Mouse (Mus musculus): ENCODE data around the gene Atp6v1e1.
"Not testable (repeated sequence)": the region's sequence is repeated elsewhere in the genome, so short reads cannot be mapped to it uniquely, and the experiment has no call there.

The Atp6v1e1 gene

DNA sequence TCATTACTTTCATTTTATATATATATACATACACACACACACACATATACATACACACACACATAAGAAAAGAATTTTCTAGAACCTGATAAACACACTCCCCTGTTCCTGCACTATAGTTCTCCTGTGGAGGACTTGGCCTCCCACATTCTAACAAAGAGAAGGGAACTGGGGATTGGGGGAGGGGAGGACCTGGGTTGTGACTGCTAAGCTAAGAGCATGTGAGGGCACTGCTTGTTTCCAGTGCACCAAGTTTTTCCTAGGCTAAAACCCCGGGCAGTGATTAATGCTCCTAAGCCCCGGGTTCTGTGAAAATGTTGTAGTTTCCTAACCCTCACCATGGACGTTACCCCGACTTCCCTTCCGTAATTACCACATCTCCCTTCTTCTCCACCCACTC is 2.4 kb downstream of the Atp6v1e1 start:
- DNase-seq (ENCODE audit: low spot score) = no peak

DNA sequence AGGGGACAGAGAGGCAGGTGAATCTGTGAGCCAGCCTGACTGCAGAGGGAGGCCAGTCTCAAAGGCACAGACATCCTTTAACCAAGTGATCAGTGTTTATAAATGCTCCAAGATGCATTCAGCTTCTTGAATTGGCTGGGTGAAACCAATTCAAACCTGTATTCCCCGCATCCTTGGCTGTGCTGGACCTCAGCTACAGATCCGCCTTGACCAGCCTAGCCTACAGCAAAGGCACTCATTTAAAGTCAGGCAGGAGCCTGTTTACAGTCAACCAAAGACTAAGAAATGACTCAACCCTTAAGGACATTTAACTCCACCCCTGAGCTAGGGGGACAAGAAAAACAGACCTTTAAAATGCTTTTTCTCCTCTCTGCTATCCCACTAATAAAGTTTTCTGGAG is 3.3 kb downstream of the Atp6v1e1 start:
- no peak for DNase-seq (ENCODE audit: low spot score)

DNA sequence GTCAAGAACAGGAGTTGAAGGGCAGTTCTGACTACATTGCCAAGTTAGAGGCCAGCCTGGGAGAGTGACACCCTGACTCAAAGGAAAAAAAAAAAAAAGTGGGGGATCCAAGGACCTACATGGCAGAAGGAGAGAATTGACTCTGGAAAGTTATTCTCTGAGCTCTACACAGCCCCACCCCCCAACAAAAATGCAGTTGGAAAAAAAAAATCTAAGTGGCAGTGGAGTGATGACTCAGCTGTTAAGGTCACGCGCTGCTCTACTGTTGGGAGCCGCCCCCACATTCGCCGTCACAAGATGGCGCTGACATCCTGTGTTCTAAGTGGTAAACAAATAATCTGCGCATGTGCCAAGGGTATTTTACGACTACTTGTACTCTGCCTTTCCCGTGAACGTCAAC is 10.6 kb downstream of the Atp6v1e1 start:
- DNase-seq (ENCODE audit: low spot score) = not testable (repeated sequence)

DNA sequence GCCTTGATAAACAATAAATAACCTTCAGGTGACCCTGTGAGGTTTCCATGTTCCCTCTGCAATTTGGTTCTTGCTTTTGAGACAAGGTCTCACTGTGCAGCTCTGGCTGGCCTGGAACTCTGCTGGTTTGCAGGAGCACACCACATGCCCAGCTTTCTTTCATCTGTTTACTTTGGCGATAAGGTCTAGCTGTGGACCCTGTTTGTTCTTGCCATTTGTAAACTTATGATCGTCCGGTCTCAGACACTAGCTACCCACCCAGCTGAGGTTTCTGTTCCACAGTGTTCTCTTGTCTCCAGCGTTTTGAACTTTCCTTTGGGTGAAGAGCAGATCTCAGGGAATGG is 14.9 kb downstream of the Atp6v1e1 start:
- no peak for DNase-seq (ENCODE audit: low spot score)

DNA sequence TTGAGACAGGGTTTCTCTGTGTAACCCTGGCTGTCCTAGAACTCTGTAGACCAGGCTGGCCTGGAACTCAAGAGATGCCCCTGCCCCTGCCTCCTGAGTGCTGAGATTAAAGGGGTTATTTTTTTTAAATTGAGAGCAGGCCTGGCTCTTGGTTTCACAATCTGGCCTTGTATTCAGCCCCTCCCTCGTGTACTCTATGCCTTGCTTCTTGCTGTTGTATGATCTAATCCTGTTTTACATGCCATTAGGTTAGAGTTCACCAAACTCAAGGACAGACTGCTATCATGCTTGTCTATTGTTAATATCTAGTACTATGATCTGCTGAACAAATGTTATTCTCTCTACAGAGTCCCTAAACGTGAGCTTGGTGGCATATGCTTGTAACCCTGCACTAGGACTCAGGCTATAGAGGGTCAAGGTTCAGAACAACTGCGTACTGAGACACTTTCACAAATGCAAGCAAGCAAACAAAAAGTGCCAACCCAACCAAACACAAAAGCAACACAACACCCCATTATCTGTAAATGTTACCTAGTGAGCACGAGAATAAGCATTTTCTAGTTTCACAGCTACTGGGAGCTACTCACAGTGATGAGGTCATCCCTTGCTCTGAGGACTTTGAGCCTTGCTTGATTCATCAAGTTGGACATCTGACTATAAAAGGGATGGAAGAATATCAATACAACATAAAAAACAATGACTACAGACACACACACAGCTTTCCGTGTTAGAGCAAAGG is 15.4 kb downstream of the Atp6v1e1 start:
- no peak for DNase-seq (ENCODE audit: low spot score)

DNA sequence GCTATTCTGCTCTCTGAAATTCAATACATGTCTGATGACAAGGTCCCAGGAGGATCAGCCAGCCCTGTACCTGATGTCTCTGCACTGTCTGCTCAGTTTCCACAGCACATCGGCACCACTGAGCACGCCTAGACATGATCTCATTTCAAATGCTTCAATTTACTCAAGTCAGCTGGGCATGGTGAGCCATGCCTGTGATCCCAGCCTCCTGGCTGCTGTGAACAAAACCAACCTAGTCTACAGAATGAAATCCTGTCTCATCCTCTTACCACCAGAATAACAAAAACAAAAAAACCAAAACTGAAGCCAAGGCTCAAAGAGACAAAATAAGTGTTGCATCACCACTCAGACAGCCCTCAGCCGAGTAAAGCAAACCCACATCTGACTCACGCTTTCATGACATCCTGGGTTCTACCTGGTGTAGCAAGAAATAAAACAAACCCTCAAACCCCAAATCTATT is 23.0 kb downstream of the Atp6v1e1 start:
- no peak for DNase-seq (ENCODE audit: low spot score)

DNA sequence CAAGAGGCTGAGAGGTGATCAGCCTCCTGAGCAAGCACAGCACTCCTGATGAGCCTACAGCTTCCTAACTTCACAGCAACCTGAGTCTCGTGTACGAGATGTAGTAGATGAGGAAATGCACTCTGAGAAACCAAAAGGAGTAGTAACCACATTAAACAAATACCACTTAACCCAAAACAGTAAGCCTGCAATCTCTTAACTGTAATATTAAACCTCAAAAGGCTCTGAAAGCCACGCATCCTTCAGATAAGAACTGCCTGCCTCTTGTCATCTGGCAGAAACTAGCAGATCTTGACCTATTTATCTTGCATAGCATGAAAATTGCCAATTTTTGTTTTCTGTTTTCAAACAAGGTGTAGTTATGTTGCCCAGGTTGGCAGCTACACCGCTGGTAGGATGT is 23.7 kb downstream of the Atp6v1e1 start:
- no peak for DNase-seq (ENCODE audit: low spot score)

DNA sequence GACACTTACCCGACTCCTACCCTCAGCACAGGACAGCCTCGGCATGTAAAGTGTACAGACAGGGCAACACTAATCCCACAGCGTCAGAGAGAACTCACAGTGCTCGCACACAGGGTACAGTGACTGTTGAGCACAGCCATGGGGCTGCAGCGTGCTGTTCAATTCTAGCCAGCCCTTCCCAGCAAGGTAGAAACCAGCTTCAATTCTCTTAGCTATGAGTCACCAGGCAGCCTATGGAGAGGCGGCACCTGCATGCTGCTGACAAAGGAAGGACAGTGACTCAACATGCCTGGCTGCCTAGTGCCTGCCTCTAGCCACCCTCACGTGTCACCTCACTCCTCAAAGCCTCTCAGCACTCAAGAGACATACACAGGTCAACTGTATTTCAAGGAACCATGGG is 24.6 kb downstream of the Atp6v1e1 start:
- no peak for DNase-seq (ENCODE audit: low spot score)

DNA sequence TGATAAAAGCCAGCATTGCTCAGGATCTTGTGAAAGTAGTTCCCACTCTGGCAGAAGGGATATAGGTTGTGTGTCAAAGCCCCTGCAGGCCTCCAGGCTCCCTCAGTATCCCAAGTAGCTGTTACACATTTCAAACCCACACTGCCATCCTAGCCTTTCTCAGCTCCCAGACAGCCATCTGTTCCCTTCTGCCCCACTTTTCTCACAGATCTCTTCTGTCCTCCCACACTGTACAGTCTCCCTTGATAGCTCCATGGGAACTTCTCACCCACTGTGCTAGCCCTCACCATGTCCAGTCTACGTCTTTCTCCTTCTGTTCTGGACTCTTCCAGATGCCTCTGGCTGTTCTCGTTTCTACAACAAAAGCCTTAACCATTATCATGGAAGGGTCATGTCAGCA is 26.5 kb downstream of the Atp6v1e1 start:
- DNase-seq (ENCODE audit: low spot score) = no peak

DNA sequence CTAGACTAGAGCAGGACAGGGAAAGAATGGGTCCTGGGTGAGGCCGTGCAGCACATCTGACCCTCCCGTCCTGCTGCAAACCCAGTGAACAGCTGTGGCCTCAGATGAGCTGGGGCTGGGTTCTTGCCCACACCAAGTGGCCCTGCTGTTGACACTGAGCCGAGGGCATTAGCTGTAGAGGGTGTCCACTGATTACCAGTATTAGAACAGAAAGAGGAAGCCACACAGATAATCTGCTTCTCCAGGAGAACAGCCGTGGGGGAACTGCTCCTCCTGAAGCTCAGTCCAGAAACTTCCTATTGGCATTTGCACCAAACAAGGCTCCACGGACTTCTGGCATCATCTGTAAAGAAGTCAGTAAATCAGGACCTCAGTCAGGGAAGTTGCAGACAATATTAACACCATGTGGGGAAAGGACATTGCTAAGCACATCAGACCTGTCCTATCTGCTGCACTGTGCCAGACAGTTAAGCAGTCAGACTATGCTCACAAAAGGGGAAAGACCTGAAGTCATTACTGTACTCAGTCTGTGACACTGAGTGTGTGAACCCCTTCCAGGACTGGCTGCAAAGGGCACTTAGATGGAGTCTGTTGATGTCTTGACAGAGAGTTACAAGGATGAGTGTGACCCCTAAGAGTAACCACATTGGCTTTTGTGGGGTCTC is 27.0 kb downstream of the Atp6v1e1 start:
- no peak for DNase-seq (ENCODE audit: low spot score)

DNA sequence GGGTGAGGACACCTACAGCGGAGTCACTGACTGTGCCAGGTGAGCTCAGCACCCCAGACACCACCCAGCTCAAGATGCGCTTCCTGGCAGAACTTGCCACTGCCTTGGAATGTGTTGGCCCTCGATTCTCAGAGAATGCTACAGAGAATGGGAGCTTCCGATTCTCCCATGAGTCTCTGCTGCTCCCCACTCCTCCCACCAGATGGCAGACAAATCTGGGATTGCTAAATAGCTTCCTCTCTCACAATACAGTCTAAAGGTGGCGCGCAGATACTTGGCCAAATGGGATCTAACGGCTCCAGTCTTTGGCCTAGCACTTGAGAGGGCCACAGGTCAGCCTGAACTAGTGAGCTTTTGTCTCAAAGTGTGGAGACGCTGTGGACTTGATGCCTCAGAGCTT is 29.6 kb downstream of the Atp6v1e1 start:
- DNase-seq (ENCODE audit: low spot score) = peak; percentile 38

DNA sequence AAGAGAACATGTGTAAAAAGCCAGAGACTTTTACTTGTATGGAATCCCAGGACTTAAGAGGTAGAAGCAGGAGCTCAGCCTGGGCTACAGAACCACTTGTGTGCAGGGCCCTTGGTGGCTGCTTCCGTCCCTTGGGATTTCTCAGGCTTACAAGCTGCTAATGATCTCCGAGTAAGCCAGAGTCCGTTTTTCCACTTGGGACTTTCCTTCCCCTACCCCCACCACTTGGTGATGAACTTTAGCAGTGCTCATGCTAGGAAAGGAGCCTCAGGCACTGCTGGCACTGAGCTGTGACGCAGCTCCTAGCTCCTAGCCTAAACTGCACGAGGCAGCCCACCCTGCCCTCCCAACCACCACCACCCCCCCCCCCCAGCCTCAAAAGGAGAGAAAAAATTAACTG is 31.9 kb downstream of the Atp6v1e1 start:
- no peak for DNase-seq (ENCODE audit: low spot score)

DNA sequence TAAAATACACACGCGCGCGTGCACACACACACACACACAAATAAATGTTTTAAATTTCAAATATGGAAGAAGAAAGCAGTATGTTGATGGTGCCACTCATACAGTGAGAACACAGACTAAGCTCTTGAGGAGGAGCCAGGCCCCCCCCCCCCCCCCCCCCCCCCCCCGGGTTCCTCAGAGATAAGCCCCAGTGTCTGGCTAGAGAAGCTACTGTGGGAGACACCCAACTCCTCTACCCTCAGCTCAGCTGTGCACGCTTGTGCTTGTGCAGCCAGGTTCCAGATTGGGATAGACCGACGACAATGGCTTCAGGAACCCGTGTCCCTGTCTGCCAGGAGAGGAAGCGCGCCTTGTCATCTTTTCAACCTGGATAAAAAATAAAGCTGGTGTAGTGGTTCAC is 32.4 kb downstream of the Atp6v1e1 start:
- no peak for DNase-seq (ENCODE audit: low spot score)

DNA sequence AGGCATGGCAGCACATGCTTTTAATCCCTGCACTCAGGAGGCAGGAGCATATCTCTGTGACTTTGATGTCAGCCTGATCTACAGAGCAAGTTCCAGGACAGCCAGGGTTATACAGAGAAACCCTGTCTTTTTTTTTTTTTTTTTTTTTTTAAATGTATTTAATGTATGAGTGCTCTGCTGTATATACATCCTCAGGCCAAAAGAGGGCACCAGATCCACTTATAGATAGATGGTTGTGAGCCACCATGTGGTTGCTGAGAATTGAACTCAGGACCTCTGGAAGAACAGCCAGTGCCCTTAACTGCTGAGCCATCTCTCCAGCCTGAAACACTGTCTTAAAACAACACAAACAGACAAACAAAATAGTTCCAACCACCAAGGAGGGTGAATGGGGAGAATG is 33.7 kb downstream of the Atp6v1e1 start:
- DNase-seq (ENCODE audit: low spot score) = no peak

DNA sequence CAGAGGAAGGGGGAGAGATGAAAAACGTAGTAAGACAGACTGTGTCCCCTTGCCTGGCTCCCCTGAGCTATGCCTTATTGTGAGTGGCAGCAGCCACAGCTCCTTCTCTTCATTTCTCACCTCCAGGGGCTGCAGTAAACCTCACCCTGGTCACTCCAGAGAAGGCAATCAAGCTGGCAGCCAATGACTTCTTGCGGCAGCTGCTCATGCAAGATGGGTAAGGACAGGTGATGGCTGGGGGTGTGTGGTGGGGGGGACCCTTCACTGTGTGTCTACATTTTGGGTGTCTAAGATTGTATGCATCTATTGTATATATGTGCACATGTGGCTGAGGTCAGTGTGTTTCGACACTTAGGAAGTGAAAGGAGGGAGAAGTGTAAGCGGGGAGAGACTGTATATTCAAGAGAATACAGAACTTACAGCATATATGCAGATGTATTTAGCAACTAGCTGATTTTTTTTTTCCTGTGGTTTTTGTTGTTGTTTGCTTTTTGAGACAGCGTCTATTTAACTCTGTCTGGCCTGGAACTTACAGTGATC is 34.5 kb downstream of the Atp6v1e1 start:
- no peak for DNase-seq (ENCODE audit: low spot score)

DNA sequence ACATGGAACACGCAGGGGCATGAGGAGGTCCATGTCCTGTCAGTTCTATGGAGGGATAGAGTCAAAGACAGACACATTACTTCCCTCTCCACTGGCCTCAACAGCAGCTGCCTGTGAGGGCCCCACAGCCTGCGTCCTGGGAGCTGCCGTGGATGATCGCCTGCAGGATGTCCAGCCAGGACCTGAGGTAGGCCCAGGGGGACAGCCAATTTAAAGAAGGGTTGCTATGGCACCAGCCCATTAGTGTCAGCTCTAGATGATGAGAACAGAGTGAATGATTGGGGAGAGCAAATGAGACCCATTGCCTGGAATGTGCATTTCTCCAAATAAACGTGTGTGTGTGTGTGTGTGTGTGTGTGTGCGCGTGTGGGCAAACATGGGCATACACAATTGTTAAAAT is 38.2 kb downstream of the Atp6v1e1 start:
- DNase-seq (ENCODE audit: low spot score) = no peak

DNA sequence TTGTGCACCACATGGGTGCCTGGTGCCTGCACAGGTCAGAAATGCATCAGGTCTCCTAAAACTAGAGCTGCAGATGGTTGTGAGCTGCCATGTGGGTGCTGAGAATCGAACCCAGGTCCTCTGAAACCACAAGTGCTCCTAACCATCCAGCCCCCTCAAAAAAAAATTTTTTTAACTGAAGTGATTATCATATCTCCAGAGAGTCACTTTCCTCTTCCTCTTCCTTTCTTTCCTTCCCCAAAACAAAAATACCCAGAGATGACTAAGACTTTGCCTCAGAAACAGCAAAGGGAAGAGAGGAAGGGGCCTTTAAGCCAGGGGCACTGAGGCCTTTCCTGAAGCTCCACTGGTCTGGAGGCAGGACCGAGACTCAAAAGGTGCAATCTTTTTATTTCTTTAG is 39.6 kb downstream of the Atp6v1e1 start:
- DNase-seq (ENCODE audit: low spot score) = no peak

DNA sequence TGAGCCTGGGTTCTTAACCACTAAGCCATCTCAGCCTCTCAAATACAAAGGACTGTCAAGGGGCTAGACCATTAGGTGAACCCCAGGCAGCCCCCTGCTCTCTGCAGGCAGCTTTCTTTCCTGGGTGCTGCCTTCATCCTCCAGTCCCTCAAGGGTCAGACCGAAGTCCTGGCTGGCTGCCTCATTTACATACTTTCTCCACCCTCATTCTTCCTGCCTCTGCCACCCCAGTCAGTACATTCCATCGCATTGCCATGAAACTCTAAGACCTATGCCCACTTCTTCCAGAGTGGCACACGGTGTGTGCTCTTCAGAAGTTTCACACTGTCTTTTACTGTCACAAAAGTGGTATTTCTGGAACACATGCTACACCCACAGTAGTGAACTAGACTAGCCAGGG is 44.4 kb downstream of the Atp6v1e1 start:
- no peak for DNase-seq (ENCODE audit: low spot score)

DNA sequence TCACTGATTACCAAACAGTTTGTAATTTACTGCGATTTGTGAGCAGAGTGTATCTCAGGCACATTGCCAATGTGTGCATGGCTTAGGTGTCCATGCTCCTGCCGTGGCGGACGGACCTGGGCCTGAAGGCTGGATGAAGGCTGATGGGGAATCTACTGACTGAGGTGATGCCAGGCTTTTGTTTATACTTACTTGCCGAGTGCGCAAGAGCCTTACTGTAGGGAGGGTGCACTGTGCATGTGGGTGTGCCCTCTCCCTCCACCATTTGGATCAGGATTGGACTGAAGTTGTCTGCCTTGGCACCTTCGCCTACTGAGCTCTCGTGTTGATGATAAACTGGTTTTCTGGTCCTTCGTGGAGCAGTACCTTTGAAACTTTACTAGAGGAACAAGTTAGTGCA is 45.1 kb downstream of the Atp6v1e1 start:
- DNase-seq (ENCODE audit: low spot score) = no peak

DNA sequence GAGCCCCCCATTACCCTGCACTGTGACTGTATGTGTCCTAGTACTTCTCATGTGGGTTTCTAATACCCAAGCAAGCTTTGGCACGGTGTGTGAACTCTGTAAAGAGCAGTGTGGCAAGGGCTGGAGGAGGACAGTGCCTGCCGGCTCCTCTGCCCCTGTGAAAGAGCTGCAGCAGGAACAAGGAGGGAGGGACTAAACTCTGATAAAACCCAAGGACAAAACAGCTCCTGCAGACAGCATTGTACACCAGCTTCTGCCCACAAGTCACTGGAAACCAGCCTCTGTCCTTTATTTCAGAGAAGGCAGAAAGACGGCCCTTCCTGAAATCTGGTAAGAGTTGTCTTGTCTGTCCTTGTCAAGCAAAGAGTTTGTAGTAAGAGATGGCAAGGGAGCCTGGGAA is 46.3 kb downstream of the Atp6v1e1 start:
- no peak for DNase-seq (ENCODE audit: low spot score)

DNA sequence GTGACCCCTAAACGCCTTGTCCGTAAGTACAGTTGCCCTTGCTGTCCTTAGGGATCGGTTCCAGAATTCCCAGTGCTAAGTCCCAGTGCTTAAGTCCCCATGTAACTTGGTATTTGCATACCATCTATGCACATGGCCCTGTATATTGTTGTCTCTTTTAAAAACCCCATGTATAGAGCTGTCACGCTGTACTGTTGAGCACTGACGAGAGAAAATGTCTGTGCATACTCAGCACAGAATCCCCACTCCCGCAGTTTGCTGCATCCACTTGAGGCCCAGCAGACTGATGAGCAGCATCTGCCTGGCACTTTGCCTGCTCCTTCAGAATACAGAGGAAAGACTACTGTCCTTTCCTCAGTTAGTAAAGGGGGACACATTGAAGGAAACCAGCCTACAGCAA is 48.8 kb downstream of the Atp6v1e1 start:
- no peak for DNase-seq (ENCODE audit: low spot score)

DNA sequence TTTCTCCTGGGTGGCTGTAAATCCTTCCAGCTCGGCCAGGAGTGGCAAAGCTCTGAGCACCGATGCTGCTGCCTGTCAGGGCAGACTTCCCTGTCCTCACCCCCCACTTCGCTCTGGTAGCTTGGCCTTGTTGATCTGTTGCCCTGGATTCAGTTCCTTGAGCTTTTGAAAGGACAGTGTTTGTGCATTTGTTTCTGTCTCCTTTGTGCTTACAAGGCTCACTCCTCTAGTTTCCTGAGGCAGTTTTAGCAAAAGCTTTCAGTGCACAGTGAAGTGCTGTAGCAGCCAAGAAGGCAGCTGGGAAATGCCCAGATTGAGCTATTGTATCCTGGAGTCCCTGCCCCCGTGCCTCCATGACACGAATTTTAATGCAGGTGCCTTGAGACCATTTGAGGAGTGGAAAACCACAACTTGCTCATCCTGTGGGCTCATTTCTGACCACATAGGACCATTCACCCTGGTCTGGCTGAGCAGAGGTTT is 49.4 kb downstream of the Atp6v1e1 start, which contains the start of gene Slc25a18:
Gene Slc25a18 (plus strand): TSS at position 430 of the 480 bp plus-strand sequence.
- DNase-seq (ENCODE audit: low spot score) = peak; percentile 53

DNA sequence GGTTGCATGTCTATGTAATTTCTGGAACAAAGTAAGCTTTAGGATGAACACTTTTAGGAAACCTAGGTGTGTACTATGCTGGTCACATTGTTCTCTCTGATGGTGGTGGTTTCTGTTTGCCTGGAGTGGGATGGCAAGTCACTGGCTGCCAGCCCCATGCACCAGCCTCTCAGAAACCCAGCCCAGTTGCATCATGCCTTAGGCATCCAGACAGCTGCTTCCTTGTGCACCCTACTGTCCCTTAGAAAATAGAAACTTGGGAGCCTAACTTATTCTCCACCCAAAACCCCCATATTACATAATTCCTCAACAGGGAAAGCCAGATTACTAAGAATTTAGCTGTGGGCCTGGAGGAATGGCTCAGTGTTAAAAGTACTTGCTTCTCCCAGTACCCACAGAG is 50.6 kb downstream of the Atp6v1e1 start:
- no peak for DNase-seq (ENCODE audit: low spot score)

DNA sequence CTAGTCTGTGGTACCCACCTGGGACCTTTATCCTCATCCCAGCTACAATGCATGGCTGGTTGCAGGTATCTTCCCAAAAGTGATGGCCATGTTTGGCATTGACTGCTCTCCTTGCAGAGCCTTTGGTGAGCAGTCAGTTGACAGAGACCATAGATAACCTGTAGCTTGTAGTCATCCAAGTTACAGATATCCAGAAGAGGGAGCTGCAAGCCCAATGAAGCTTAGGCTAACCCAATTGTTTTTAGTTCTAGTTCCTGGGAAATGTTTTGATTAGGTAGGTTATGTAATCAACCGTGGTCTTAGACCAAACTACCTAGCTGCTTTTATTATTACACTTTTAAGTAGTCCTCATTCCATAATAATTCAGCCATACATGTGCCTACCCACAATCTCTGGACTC is 51.2 kb downstream of the Atp6v1e1 start:
- DNase-seq (ENCODE audit: low spot score) = no peak

All from layer of hippocampus, adult 11-12 months (tissue).